Mouse (Mus musculus) hindbrain, embryonic 10.5 days (tissue): ENCODE measurements around the gene Xpo6. TPM values are rescaled to one million over a fixed set of nuclear protein-coding genes. Genes with fewer than 3 reads are reported as not detected.

ENCODE experiments used
- DNase-seq: peaks from one replicate; pipeline ENCODE4 v3.0.0-alpha.2; 2017; ENCODE audit warnings: low spot score
- H3K27ac ChIP-seq: fragments of 300-500 bp; sonication (generic); 2 replicates; pipeline ENCODE4 v1.5.1; 2016; ENCODE audit warnings: mild to moderate bottlenecking, moderate library complexity
- H3K27me3 ChIP-seq: fragments of 300-500 bp; sonication (generic); 2 replicates; pipeline ENCODE4 v1.6.1; 2016; ENCODE audit warnings: mild to moderate bottlenecking; ENCODE audit not compliant: poor library complexity, insufficient read depth, severe bottlenecking
- H3K36me3 ChIP-seq: fragments of 300-500 bp; sonication (generic); 2 replicates; pipeline ENCODE4 v1.6.1; 2016; ENCODE audit warnings: mild to moderate bottlenecking, moderate library complexity
- H3K4me1 ChIP-seq: fragments of 300-500 bp; sonication (generic); replicated peaks from 2 replicates; pipeline ENCODE4 v1.6.1; 2016; ENCODE audit warnings: mild to moderate bottlenecking
- H3K4me3 ChIP-seq: fragments of 300-500 bp; sonication (generic); 2 replicates; pipeline ENCODE4 v1.5.1; 2016; ENCODE audit warnings: mild to moderate bottlenecking, moderate library complexity
- H3K9me3 ChIP-seq: fragments of 300-500 bp; sonication (generic); 2 replicates; pipeline ENCODE4 v1.6.1; 2016; ENCODE audit warnings: mild to moderate bottlenecking, moderate library complexity
- WGBS: fragments of 180-500 bp; shearing (Covaris S2); methylation state at CpG from one replicate; pipeline ENCODE4 v1.1.7; 2016; 5-methylcytosine and 5-hydroxymethylcytosine counted together
- polyA plus RNA-seq: library from polyadenylated mRNA; unstranded; fragments of >200 nt; fragmentation: Nextera tagmentation; extraction: Ambion mirVana; gene quantifications from 2 replicates; pipeline ENCODE4 v1.2.1, GENCODE M21; 2016

The Xpo6 gene
- polyA plus RNA-seq, 1 experiment from 2014 or later: 60.9 TPM

DNA sequence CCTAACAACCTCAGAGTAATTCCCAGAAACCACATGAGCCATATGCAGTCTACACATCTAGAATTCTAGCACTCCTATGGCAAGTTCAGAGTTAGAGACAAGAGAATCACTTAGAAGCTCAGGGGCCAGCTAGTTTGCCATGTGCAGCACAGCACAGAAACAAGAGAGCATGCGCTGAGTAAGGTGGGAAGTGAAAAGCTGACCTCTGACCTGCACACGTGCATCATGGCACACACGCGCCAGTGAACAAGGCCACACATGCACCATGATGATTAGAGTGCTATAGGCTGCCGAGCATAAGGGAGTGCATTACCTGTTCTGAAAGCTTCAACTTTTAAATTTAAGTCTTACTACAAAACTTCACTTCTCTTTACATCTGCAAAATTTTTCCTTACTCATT, 45.6 kb downstream of the Xpo6 start:
- WGBS: 92% methylated on average over 5 of the region's 5 CpGs
- DNase-seq: no peak
- peaks cover 90% of the 10 kb centered on the region for H3K36me3 ChIP-seq

DNA sequence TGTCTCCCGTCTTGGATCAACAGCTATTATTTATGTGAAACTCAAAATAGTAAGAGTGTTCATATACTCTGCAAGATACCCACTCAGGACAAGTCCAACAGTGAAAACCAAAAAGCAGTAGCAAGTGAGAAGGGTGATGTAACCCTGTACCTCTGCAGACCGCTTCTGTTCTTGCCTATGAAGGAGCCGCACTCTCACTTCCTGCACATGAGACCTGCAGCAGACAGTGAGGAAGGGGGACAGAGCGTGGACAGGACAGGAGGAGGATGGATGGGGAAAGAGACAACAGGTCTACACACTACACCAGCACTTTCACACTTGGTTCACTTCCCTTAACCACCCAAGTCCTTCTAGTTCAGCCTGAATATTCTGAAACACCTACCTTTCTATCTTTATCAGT, 48.0 kb downstream of the Xpo6 start:
- DNase-seq: no peak
- Histone ChIP-seq H3K36me3 (peaks cover 91% of the 10 kb centered on the region), H3K4me3 (no peak overlapping the region), H3K9me3 (no peaks in the 10 kb centered on the region), H3K4me1 (no peaks in the 10 kb centered on the region), H3K27me3 (no peaks in the 10 kb centered on the region), H3K27ac (no peak overlapping the region)
- WGBS: 96% methylated on average over 4 of the region's 4 CpGs

More for the DNA sequence above, 45.6 kb downstream of the Xpo6 start:
- no peaks in the 10 kb centered on the region for H3K9me3 ChIP-seq
- no peaks in the 10 kb centered on the region for H3K27me3 ChIP-seq
- H3K4me1 ChIP-seq: no peaks in the 10 kb centered on the region
- no peak overlapping the region for H3K4me3 ChIP-seq
- H3K27ac ChIP-seq: no peak overlapping the region

DNA sequence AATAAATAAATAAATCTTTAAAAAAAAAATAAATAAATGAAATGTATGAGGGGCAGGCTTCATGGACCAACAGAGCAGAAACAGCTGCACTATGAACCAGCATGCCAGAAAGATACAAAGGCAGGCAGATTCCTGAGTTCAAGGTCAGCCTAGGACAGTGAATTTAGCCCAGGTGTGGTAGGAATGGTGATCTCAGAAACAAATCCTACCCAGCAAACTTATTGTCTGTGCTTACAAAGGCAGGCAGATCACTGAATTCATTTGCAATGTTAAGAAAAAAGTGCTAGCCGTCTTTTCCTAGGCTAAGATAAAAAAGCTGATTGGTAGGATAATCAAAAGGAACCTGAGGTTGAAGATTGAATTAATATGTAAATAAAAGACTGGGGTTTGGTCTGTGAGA, 54.1 kb downstream of the Xpo6 start:
- Histone ChIP-seq H3K9me3 (no peaks in the 10 kb centered on the region), H3K27me3 (no peaks in the 10 kb centered on the region), H3K4me3 (no peak overlapping the region), H3K36me3 (peaks cover 95% of the 10 kb centered on the region), H3K4me1 (no peaks in the 10 kb centered on the region), H3K27ac (no peak overlapping the region)
- WGBS: 85% methylated on average over 1 of the region's 1 CpGs
- no peak for DNase-seq

DNA sequence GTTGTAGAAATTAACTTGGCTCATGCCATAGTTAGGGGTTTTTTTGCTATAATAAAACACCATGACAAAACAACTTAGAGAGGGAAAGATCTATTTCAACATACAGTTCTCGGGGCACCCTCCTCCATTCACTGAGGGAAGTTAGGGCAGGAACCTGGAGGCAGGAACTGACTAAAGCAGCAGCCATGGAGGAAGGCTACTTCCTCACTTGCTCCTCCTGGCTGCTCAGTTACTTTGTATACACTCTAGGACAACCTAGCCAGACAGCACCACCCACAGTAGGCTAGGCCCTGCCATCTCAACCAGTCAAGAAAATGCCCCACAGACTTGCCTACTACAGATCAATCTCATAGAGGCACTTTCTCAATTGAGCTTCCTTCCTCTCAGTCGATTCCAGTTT, 55.9 kb downstream of the Xpo6 start:
- Histone ChIP-seq H3K4me3 (no peak overlapping the region), H3K9me3 (no peaks in the 10 kb centered on the region), H3K36me3 (peaks cover 96% of the 10 kb centered on the region), H3K27me3 (no peaks in the 10 kb centered on the region), H3K4me1 (no peaks in the 10 kb centered on the region), H3K27ac (no peak overlapping the region)
- no peak for DNase-seq
- WGBS: 89% methylated on average over 2 of the region's 2 CpGs

DNA sequence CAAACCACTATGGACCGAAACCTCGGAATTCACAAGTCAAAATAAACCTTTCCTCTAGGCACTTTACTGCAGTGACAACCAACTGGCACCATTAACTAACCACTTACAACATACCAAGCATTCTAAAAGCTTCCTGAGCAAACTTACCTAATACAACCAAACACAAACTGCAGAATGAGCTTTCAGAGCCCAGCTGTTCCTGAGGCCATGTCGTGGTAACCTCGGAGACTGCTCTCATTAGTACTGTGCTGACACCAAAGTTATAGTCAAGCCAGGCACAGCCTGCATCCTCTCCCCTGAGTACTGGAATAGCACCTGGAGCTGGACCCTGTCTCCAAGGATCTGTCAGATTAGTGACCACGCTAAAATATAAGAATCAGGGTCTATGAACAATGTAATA, 62.5 kb downstream of the Xpo6 start:
- Histone ChIP-seq H3K9me3 (no peaks in the 10 kb centered on the region), H3K36me3 (peaks cover 83% of the 10 kb centered on the region), H3K4me3 (no peak overlapping the region), H3K27ac (no peak overlapping the region), H3K27me3 (no peaks in the 10 kb centered on the region), H3K4me1 (no peaks in the 10 kb centered on the region)
- DNase-seq: no peak
- WGBS: 92% methylated on average over 5 of the region's 5 CpGs

DNA sequence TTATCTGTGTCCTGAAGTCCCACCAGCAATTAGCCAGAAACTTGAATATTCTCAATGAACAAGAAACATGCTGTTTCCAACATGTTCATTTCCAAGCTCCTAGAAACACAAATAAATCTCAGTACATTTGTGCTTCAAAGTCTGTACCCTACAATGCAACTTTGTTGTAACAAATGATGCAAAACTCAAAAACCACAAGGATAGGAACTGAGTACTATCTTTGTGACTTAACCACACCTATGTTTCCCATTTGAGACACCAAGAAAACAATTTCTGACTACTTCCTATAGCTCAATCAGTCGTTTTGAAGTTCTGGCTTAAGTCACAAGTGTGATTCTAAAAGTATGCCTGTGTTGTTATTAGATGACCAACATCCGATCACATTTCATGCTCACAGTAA, 64.9 kb downstream of the Xpo6 start:
- H3K4me3 ChIP-seq: no peak overlapping the region
- no peak for DNase-seq
- H3K27me3 ChIP-seq: no peaks in the 10 kb centered on the region
- peaks cover 83% of the 10 kb centered on the region for H3K36me3 ChIP-seq
- no peaks in the 10 kb centered on the region for H3K4me1 ChIP-seq
- H3K27ac ChIP-seq: no peak overlapping the region
- 89% methylated on average over 2 of the region's 2 CpGs for WGBS
- H3K9me3 ChIP-seq: no peaks in the 10 kb centered on the region

DNA sequence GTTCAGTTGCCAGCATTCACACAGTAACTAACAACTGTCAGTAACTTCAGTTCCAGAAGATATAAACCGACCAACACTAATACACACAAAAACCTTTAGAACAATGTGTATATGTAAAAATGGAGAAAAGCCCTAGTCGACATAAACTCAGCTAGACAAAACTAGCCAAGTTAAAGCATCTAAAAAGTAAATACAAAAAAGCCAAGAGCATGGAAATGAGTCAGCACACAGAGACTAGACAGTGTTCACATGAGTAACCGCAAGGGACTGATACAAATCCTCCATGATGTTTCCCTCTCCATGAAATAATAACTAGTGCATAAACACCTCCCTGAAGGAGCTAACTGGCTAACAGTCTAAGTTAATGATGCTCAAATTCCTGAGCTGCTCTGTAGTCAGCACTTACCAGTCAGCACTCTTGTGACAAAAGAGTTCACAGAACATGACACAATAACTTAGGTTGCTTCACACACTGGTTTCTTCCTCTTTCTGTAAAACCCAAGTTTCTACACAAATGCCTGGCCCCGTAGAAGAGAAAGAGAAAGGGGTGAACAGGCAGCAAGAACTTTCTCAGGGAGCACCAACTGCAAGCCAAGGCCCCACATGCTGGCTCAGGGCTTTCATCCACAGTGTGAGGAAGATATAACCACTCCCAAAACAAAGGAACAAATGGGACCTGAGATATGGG, 65.5 kb downstream of the Xpo6 start:
- Histone ChIP-seq H3K27me3 (no peaks in the 10 kb centered on the region), H3K4me3 (no peak overlapping the region), H3K9me3 (no peaks in the 10 kb centered on the region), H3K27ac (no peak overlapping the region), H3K36me3 (peaks cover 83% of the 10 kb centered on the region), H3K4me1 (no peaks in the 10 kb centered on the region)
- 91% methylated on average over 4 of the region's 4 CpGs for WGBS
- no peak for DNase-seq

DNA sequence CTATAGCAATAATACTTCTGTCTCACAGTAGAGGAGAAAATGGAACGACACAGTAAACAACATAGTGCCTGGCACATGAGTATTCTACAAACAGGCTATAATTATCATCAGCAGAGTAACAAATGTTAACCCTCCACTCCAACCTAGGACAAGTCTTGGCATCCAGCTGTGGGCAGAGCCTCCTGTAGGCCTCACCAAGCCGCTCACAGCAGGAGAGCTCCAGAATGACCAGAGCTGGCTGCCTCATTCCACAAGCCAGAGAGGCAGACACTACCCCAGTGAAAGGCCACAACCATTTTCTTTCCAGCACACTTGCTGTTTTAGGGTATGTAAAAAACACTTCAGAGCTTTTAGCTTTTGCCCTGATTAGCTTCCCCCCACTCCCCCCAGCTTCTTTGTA, 72.6 kb downstream of the Xpo6 start:
- H3K36me3 ChIP-seq: peaks cover 98% of the 10 kb centered on the region
- no peak for DNase-seq

DNA sequence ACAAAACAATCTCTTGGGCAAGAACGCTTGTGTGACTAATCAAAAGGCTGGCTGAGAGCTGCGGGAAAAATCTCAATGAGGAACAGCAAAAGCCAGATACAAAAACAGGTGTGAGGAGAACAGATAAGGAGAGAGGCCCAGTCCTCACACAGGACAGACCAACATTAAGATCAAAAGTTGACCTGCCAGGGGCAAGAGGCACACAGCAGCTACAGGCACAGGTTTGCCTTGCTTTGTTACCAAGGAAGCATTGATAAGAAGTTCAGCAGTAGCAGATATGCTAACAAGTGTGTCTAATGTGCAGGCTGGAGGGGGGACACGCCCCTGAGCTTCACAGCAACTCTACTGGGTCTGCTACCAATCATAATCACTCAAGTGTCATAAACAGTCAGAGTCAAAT, 73.8 kb downstream of the Xpo6 start:
- Histone ChIP-seq H3K4me3 (no peak overlapping the region), H3K4me1 (no peaks in the 10 kb centered on the region), H3K27ac (no peak overlapping the region), H3K27me3 (no peaks in the 10 kb centered on the region), H3K36me3 (peaks cover 100% of the 10 kb centered on the region), H3K9me3 (no peaks in the 10 kb centered on the region)
- no peak for DNase-seq
- 85% methylated on average over 3 of the region's 3 CpGs for WGBS

More for the DNA sequence above, 72.6 kb downstream of the Xpo6 start:
- no peaks in the 10 kb centered on the region for H3K4me1 ChIP-seq
- WGBS: 84% methylated on average over 2 of the region's 2 CpGs
- no peak overlapping the region for H3K4me3 ChIP-seq
- H3K27ac ChIP-seq: no peak overlapping the region
- no peaks in the 10 kb centered on the region for H3K9me3 ChIP-seq
- H3K27me3 ChIP-seq: no peaks in the 10 kb centered on the region

DNA sequence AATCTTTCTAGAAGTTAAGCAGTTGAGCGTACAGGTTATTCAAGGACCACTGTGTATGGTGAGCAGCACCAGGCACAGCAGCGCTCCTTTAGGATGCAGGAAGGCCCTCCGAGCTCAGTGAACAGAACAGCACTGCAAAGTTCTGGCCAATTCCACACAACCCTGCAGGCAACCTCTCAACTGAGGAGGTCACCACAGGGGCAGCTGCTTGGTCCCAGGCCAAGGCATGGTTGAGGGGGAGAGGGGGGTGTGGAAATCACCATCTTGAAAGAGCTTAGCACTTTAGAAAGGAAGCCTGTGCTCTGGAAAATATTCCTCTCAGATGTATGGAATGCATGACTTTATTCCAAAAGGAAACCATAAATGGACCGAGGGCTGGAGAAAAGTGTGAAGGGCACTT, 78.8 kb downstream of the Xpo6 start:
- H3K9me3 ChIP-seq: no peaks in the 10 kb centered on the region
- H3K4me1 ChIP-seq: no peaks in the 10 kb centered on the region
- H3K36me3 ChIP-seq: peaks cover 93% of the 10 kb centered on the region
- no peaks in the 10 kb centered on the region for H3K27me3 ChIP-seq
- DNase-seq: no peak
- no peak overlapping the region for H3K27ac ChIP-seq
- H3K4me3 ChIP-seq: no peak overlapping the region
- 96% methylated on average over 4 of the region's 4 CpGs for WGBS

DNA sequence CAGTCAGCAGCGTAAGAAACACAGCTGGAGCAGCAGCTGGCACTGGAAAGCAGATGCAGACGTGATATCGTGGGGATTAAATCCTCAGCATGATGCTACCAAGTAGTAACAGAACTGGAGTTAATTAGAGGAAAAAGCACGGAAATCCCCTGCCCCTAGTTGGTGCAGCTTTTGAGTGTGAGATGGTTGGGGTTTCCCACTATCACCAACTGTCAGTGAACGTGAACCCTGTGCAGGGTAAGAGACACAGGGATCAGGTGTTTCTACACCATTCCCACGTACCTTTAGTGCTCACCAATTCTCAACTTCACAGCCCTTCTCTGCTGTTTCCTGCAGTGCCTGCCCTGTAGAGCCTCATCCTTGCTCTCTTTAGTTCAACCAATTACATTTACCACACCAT, 80.5 kb downstream of the Xpo6 start:
- 83% methylated on average over 6 of the region's 6 CpGs for WGBS

DNA sequence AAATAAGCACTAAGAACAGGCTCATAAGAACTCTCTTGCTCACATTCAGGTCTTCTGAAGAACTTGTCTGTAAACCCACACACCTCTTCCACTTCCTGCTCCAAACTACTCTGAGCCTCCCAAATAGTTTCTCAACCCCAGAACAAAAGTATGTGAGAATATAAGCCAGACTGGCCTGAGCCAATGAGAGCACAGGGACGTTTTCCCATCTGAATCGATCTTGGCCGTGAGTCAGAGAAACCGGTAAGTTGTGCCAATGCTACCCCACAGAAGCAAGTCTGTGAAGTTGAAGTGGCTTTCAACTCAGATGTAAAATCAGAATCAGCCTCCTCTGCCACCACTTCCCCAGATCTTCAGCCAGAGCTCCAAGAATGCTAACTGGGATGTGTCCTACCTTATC, 87.0 kb downstream of the Xpo6 start:
- H3K27ac ChIP-seq: no peak overlapping the region
- no peak overlapping the region for H3K4me3 ChIP-seq
- 93% methylated on average over 4 of the region's 4 CpGs for WGBS
- no peak for DNase-seq
- no peaks in the 10 kb centered on the region for H3K4me1 ChIP-seq
- peaks cover 90% of the 10 kb centered on the region for H3K36me3 ChIP-seq
- H3K27me3 ChIP-seq: no peaks in the 10 kb centered on the region
- H3K9me3 ChIP-seq: no peaks in the 10 kb centered on the region

More for the DNA sequence above, 80.5 kb downstream of the Xpo6 start:
- DNase-seq: no peak
- Histone ChIP-seq H3K4me1 (no peaks in the 10 kb centered on the region), H3K27ac (no peak overlapping the region), H3K4me3 (no peak overlapping the region), H3K9me3 (no peaks in the 10 kb centered on the region), H3K36me3 (peaks cover 91% of the 10 kb centered on the region), H3K27me3 (no peaks in the 10 kb centered on the region)

DNA sequence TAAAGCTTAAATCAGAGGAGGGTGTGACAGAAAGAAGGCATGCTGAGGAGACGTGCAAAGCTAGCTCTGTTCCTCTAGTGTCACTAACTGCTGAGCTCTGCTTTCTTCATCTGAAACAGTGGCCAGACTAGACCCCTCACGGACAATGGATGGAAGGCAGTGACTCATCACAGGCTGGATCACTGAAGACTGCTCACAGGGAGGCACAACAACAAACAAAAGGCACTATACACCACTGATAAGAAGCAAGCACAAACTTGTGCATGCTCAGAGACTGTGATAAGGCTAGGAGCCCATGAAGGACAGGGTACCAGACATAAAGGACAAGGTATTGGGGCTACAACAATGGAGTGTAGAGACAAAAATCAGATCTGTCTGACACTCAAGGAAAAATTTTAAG, 89.1 kb downstream of the Xpo6 start:
- H3K36me3 ChIP-seq: peaks cover 98% of the 10 kb centered on the region
- H3K9me3 ChIP-seq: no peaks in the 10 kb centered on the region
- H3K4me3 ChIP-seq: no peak overlapping the region
- H3K27me3 ChIP-seq: no peaks in the 10 kb centered on the region
- 84% methylated on average over 2 of the region's 2 CpGs for WGBS
- H3K27ac ChIP-seq: no peak overlapping the region
- DNase-seq: no peak
- no peaks in the 10 kb centered on the region for H3K4me1 ChIP-seq

DNA sequence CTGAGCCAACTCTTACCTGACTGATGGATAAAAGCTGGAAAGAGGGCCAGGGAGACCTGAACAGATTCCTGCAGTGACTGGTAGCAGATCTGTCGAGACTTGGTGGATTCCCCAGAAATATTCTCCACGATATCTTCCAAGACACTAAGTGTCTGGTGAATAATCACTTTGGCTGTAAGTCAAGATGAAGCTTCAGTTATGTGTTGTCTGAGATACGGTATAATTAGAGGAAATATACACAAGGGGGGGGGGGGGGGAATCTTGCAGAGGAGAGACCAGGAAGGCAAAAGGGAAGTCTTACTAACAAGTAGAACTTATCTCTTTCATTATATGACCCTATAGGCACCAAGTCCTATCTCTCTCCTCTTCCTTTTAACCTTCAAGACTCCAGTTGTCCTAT, 90.4 kb downstream of the Xpo6 start:
- WGBS: 94% methylated on average over 3 of the region's 3 CpGs
- no peak for DNase-seq
- Histone ChIP-seq H3K4me1 (no peaks in the 10 kb centered on the region), H3K4me3 (no peak overlapping the region), H3K27ac (no peak overlapping the region), H3K36me3 (peaks cover 98% of the 10 kb centered on the region), H3K9me3 (no peaks in the 10 kb centered on the region), H3K27me3 (no peaks in the 10 kb centered on the region)
